Mouse (Mus musculus) ZHBTc4 (cell line): ENCODE measurements around the gene Rnpepl1.
A peak's percentile ranks its signal among the peaks of the same experiment; 100 is the strongest.
"Not testable (repeated sequence)": the region's sequence is repeated elsewhere in the genome, so short reads cannot be mapped to it uniquely, and the experiment has no call there.

Experiments
- DNase-seq: peaks from one replicate; pipeline ENCODE4 v3.0.0-alpha.2; 2011; ENCODE audit warnings: low read depth, low spot score

Gene Rnpepl1

DNA sequence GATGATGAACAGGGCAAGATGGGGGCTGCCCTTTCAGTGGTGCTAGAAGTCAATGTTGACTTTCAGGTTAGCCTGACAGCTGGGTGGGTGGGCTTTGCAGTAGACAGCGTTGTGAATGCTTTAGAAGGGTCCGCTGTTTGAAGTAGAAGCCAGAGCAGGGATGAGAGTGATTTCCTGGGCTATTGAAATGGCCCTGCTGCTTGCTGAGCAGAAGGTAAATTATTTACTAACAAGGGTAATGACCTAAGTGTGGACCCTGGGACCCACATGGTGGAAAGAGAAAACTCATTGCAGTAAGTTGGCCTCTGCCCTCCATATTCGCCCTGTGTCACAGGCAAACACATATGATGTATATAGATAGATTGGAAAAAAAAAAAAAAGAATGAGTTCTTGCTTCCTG lies 25.9 kb downstream of the Rnpepl1 start:
- no peak for DNase-seq

DNA sequence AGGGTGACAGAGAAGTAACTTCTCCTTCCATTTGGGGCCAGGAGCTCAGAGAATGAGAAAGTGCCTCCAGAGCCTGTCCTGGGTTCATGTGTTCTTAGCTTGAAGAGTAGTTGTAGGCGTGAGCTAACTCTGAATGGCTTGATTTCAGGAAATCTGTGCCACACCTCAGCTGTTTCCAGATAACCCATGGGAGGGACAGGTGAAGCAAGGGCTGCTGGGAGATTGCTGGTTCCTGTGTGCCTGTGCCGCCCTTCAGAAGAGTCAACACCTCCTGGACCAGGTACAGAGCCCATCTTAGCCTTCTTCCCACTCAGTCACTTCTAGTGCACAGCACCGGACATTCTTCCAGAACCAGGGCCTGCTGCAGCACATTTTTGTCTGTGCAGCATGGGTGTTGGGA lies 27.2 kb downstream of the Rnpepl1 start:
- DNase-seq: peak; percentile 47

DNA sequence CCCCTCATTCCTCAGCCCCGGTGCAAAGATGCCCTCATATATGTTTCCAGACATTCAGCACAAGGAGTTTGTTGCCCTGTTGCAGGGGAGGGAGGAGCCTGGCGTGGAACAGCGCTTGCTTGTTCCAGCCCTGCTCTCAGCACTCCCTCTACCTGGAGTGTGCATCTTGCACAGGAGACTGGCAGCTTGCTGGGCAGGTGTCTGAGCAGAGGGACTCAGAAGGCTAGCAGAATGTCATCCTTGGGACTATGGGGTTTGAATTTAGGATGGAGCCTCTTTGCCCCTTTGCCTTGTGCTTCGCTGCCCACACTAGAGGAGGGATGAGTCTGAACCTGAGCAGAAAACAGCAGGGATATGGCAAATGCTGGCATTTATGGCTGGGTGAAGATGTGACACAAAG lies 29.2 kb downstream of the Rnpepl1 start:
- DNase-seq: no peak

DNA sequence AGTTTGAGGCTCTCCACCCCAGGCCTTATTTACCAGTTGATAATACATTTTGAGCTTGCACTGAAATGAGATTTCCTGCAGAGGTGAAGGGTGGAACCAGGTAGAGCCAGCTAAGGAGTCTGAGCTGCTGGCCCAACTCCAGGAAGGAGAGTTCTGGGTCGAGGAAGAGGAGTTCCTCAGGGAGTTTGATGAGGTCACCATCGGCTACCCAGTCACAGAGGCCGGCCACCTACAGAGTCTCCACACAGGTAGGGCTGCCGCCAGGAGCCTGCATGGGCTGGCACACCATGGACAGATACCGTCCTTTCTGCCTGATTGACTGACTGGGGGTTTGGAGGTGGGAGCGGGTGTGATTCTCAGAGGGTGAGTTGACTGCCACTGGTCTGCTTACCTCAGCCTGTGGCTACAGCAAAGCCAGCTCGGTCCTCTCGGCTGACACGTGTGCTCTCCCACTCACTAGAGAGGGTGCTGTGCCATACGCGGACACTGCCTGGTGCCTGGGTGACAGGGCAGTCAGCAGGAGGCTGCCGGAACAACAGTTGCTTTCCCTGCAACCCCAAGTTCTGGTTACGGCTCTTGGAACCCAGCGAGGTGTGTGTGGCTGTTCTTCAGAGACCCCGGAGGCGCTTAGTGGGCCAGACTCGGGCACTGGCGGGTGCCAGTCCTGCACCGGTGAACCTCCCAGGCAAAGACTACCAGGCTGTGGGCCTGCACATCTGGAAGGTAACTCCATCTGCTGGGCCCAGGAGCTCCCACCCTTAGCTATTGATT lies 32.8 kb downstream of the Rnpepl1 start:
- no peak for DNase-seq

DNA sequence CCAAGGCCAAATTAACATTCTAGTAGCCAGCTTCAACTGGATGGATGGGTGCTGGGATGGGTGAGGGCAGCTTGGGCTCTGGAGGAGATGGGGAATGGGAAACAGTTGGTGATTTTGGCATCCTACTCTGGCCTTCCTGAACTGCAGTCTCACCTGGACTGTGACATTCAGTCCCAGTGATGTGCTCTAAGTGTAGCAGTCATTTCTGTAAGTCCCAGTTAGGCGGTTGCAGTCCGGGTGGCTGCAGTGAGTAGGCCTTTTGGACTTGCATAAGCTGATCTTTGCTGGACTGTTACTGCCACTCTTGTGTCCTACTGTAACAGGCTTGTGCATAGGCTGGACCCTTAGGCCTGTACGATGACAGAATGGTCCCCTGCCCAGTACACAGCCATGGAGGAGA lies 37.4 kb downstream of the Rnpepl1 start:
- no peak for DNase-seq

DNA sequence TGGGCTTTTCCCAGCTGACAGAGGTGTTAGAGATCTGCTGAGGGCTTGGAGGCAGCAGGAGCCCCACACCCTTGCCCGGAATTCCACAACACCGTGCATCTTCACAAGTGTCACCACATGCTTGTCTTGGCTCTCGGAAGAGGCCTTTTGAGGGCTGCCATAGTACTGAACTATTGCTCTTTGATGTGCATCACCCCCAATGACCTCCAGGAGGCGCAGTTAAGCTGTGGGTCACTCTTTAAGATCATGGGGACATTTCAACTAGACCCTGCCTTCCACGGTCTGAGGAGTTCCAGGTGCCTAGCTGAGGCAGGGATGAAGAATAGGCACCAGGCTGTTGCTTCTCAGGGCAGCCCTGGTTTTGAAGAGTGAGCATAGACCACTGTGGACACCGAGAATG lies 38.8 kb downstream of the Rnpepl1 start:
- peak; percentile 79 for DNase-seq

DNA sequence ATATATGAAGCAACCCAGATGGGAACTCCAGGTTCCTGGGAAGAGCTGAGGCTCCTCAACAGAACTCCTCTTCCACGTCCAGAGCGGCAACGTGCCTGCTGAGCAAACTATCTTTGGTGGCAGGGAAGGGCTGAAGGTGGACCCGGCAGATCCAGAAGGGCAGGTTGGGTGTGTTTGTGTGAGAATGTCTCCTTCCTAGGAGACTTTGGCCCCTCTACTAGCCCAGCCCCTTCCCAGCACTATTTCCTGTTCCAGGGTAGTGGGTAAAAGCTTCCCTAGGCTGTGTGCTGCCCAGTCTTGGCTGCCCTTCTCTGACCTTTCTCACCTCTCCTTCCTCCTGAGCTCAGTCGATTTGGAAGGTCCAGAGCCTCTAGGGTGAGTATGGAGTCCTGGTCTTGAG lies 40.0 kb downstream of the Rnpepl1 start, which contains the start of gene Gpr35:
Gene Gpr35, plus strand, starts transcription at position 259 of the 400 bp plus-strand sequence.
- DNase-seq: no peak

DNA sequence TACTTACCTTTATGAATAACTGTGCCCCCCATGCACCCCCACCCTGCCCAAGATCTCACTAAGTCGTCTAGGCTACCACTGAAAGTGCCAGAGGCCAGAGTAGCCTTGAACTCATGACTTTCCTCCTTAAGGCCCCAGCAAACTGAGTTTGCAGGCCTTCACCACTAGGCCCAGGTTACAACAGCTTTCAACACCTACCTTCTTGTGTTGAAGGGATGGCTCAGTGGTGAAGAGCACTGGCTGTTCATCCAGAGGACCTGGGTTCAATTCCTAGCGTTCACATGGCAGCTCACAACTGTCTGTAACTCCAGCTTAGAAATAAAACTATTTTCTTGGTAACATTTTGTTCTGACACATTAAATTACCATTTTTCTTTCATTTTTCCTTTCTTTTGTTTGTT lies 43.1 kb downstream of the Rnpepl1 start:
- DNase-seq: no peak

DNA sequence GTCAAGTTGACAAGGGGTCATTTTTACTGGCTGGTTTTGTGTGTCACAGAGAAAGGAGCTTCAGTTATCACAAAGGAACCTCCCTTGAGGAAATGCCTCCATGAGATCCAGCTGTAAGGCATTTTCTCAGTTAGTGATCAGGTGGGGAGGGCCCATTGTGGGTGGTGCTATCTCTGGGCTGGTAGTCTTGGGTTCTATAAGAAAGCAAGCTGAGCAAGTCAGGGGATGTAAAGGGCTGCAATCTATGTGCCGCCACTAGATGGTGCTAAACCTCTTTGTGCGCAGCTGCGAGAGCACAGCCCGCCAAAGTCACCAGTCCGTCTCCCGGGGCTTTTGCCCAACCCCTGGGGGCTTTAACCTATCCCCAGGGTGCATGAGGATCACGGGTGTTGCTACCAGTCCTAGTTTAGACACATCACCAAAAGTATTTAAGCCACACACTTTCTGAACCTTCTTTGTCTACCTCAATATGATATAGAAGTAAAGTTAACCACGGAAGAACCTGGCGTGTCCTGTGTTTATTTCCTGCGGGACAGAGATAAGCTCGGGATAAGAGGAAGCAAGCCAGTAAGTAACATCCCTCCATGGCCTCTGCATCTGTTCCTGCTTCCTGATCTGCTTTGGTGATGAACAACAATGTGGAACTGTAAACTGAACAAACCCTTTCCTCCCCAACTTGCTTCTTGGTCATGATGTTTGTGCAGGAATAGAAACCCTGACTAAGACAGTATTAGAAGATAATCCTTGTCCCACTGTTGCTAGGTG lies 46.2 kb downstream of the Rnpepl1 start:
- peak; percentile 42 for DNase-seq

DNA sequence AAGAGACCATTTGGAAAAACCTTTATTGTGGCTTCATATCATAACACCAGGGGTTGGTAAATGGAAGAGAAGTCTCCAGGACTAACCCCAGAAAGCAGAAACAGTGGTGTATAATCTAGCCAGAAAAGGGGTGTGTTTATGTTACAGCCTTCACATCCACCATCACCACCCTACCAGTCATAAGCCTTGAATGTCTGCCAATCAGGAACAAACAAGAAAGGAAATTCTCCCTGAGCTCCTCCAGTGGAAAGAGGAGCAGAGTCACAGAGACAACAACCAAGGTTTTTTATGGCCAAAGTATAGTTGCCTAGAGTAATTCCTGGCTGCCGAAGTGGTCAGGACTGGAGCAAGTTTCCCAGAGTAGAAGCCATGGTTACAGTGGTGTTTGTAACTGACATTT lies 48.4 kb downstream of the Rnpepl1 start:
- DNase-seq: no peak

DNA sequence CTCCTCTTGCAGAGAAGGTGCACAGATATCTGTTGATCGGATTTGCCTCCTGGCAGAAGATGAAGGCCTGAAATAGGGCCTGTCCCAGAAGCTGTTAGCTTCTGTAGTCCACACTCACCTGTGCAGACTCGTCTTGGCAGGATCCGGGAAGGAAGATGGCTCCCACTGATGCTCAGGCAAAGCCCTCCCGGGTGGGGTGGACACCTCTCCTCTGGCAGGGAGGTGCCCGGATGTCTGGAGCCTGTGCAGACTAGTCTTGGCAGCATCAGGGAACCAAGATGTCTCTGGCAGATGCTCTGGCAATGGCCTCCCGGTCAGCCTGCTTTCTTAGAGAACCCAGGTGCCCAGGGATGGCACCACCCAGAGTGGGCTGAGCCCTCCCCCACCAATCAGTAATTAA lies 60.2 kb downstream of the Rnpepl1 start:
- not testable (repeated sequence) for DNase-seq

DNA sequence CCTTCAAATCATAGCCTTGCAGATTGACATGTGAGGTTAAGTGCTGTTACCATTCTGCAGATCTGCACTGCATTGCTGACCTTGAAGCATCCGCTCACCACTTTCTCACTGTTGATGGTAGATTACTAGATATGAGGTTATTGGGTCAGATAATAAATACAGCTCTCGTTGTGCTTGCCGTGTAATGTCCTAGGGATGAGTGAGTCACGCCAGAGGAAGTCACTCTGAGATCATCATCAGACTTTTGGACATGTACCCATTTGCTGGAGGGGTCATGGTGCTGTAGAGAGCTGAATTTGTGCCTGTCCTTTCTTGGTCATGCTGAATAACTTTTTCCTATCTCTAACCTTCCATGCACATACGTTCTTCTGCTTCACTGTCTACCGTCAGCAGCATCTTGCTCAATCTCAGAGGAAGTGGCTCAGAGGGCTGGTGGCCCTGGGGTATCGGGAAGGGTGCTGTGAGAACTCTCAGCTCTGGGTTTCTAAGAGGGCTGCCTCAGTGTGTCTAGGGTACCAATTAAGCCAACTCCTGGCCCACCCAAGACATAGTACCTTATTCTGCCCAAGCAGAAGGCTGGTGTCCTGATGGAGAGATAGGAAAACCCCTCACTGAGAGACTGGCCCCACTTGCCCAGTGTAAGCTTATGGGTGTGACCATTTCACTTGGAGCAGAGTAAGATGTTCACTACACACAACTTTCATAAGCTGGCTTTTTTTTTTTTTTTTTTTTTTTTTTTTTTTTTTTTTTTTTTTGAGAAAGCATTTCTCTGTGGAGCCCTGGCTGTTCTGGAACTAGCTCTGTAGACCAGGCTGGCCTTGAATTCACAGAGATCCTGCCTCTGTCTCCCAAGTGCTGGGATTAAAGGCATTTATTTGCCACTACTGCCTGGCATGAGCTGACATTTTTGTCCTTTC lies 61.6 kb downstream of the Rnpepl1 start:
- DNase-seq: no peak

DNA sequence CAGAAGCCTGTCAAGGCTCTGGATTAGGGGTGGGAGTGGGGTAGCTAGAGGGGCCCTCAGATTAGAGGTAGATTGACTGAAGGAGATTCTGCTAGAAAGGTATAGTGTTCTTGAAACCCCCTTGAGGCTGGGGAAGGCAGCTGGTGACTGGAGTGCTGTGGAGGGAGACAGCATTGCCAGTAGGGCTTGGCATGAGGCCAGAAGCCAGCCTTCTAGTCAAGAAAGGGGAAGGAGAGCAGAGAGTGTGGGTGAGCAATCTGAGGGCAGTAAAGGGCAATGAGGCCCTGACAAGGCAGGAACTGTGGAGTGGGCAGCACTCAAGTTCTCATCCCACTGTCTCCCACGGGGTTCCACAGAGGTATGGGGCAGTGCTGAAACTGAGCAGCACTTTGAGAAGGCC lies 62.3 kb downstream of the Rnpepl1 start:
- no peak for DNase-seq
